Mouse (Mus musculus): ENCODE measurements at regions not wholly inside any gene's neighbourhood (a gene's known extent, or its start where the extent isn't known, plus 50 kb on each side); places are given as distances from the start of the nearest gene placed in this dataset.
A peak's percentile ranks its signal among the peaks of the same experiment; 100 is the strongest.

DNA sequence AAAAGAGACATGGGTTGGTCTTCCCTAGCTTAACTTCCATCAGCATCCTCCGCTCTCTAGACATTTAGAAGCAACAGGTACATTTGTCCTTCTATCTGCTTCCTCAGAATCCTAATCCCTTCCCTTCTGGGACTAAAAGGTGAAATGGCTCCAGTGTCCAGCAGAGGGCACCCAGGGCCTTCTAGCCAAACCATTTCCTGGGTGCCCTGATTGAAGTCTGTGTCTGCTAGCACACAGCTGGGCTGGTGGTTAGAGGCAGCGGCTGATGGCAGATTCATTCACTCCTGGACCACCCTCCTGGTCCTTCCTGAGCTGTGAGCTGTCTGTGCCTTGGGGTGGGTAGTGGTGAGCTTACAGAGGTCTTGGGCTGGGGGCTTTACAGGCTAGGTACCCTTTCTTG lies 76.5 kb upstream of the Col13a1 start:
- ATAC-seq (ENCODE audit: insufficient read depth, low read depth) (no peak), DNase-seq (ENCODE audit: low spot score) (peak; percentile 50)
- Histone ChIP-seq H3K4me3 (ENCODE audit: low read depth, low read length) (no peak overlapping the region), H3K9ac (replicated peaks; ENCODE audit: low read depth, low read length) (no peak overlapping the region), H3K4me2 (ENCODE audit: low read depth, low read length) (no peak overlapping the region), H3K4me1 (ENCODE audit: control insufficient read depth, insufficient read depth) (0 out of 2 replicates have a peak, but pooled peaks cover under 1% of the 10 kb centered on the region), H3K27ac (ENCODE audit: low read depth) (no peak overlapping the region), H3K27me3 (ENCODE audit: control insufficient read depth, insufficient read depth, low read length) (no peaks in the 10 kb centered on the region), H3K36me3 (replicated peaks; ENCODE audit: control insufficient read depth, insufficient read depth, low read length) (no peaks in the 10 kb centered on the region), H3K9me3 (replicated peaks; ENCODE audit: control insufficient read depth, low read length) (no peaks in the 10 kb centered on the region)
- WGBS: 40% methylated on average over 2 of the region's 2 CpGs
- TF ChIP-seq EP300 (IDR thresholded peaks at IDR 0.05; ENCODE audit: low read depth) (no peak), CTCF (IDR thresholded peaks at IDR 0.05; ENCODE audit: low read depth) (peak; percentile 78)

DNA sequence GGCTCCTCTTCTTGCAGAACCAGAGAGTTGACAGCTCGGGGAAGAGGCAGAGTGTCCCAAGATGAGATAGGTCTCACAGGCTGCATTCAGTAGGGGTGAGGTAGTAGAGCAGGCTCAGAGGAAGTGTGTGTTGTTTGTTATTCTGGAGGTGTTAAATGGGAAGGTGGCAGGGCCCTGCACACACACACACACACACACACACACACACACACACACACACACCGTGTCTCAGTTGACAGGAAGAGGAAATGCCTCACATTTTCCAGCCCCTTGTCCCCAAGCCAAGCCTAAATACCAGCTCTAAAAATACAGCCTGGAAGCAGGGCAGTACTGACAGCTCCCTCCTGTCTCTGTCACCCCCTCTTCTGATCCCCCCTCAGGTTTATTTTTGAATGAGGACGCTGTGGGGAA lies 70.9 kb upstream of the Col13a1 start:
- 0 out of 2 replicates have a peak, but pooled peaks cover 4% of the 10 kb centered on the region for H3K4me1 ChIP-seq (ENCODE audit: control insufficient read depth, insufficient read depth)
- no peaks in the 10 kb centered on the region for H3K27me3 ChIP-seq (ENCODE audit: control insufficient read depth, insufficient read depth, low read length)
- H3K4me2 ChIP-seq (ENCODE audit: low read depth, low read length): peak overlapping the region; percentile 1; the same call in 1 of the 2 replicates
- TF ChIP-seq EP300 (IDR thresholded peaks at IDR 0.05; ENCODE audit: low read depth): peak; percentile 72
- no peak for TF ChIP-seq CTCF (IDR thresholded peaks at IDR 0.05; ENCODE audit: low read depth)
- no peak overlapping the region for H3K9ac ChIP-seq (replicated peaks; ENCODE audit: low read depth, low read length)
- ATAC-seq (ENCODE audit: insufficient read depth, low read depth) (peak; percentile 90), DNase-seq (ENCODE audit: low spot score) (peak; percentile 80)
- H3K27ac ChIP-seq (ENCODE audit: low read depth): peak overlapping the region; percentile 74
- 3% methylated on average over 2 of the region's 3 CpGs for WGBS
- no peaks in the 10 kb centered on the region for H3K36me3 ChIP-seq (replicated peaks; ENCODE audit: control insufficient read depth, insufficient read depth, low read length)
- H3K9me3 ChIP-seq (replicated peaks; ENCODE audit: control insufficient read depth, low read length): no peaks in the 10 kb centered on the region
- no peak overlapping the region for H3K4me3 ChIP-seq (ENCODE audit: low read depth, low read length)

DNA sequence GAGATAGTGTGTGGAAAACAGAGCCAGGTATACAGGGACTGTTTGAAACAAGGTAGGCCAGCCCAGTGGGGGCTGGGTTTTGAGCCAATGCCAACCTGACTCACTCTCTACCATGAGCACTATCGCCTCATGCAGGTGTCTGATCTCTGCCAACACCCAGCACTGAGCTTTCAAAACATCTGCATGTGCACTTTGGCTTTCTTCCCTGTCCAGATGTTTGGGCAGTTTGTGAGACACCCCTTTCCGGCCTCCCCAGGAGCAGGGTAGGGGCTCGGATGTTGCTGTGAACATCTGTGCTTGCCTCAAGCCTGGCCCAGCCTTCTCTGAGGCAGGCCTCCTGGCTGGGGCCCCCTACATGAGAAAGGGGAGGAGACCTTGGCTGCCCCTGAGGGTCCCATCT lies 65.5 kb upstream of the Col13a1 start:
- no peak for ATAC-seq (ENCODE audit: insufficient read depth, low read depth)
- WGBS: 61% methylated on average over 3 of the region's 3 CpGs

DNA sequence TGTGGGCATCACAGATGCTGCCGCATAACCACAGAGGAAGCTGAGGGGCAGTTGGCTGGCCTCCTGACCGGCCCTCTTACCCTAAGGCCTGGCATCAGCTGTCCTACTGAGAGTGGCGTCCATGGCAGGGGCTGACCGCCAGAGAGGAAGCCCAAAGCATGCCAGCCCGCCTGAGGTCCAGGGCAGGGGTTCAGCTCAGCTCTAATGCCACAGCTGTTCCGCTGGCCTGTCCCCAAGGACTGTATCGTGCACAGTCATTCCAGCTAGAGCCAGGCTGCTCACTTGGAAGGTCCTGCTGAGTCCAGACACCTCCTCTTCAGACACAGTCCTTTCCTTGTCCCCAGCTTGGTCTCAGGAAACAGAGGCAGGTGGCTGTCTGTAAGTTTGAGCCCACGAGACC lies 61.0 kb upstream of the Col13a1 start:
- 93% methylated on average over 8 of the region's 8 CpGs for WGBS
- peaks cover 9% of the 10 kb centered on the region; the same call in 1 of the 2 replicates for H3K9me3 ChIP-seq (replicated peaks; ENCODE audit: control insufficient read depth, low read length)
- no peaks in the 10 kb centered on the region for H3K4me1 ChIP-seq (ENCODE audit: control insufficient read depth, insufficient read depth)
- no peak overlapping the region for H3K9ac ChIP-seq (replicated peaks; ENCODE audit: low read depth, low read length)
- TF ChIP-seq EP300 (IDR thresholded peaks at IDR 0.05; ENCODE audit: low read depth) (no peak), CTCF (IDR thresholded peaks at IDR 0.05; ENCODE audit: low read depth) (no peak)
- H3K27me3 ChIP-seq (ENCODE audit: control insufficient read depth, insufficient read depth, low read length): no peaks in the 10 kb centered on the region
- H3K4me3 ChIP-seq (ENCODE audit: low read depth, low read length): no peak overlapping the region
- no peak overlapping the region for H3K4me2 ChIP-seq (ENCODE audit: low read depth, low read length)
- no peak for ATAC-seq (ENCODE audit: insufficient read depth, low read depth)
- no peaks in the 10 kb centered on the region for H3K36me3 ChIP-seq (replicated peaks; ENCODE audit: control insufficient read depth, insufficient read depth, low read length)
- H3K27ac ChIP-seq (ENCODE audit: low read depth): no peak overlapping the region
- no peak for DNase-seq (ENCODE audit: low spot score)

More for the DNA sequence above, 65.5 kb upstream of the Col13a1 start:
- no peaks in the 10 kb centered on the region for H3K27me3 ChIP-seq (ENCODE audit: control insufficient read depth, insufficient read depth, low read length)
- peaks cover 9% of the 10 kb centered on the region; the same call in 1 of the 2 replicates for H3K9me3 ChIP-seq (replicated peaks; ENCODE audit: control insufficient read depth, low read length)
- H3K36me3 ChIP-seq (replicated peaks; ENCODE audit: control insufficient read depth, insufficient read depth, low read length): no peaks in the 10 kb centered on the region
- H3K4me3 ChIP-seq (ENCODE audit: low read depth, low read length): no peak overlapping the region
- no peak for TF ChIP-seq CTCF (IDR thresholded peaks at IDR 0.05; ENCODE audit: low read depth)
- no peak for TF ChIP-seq EP300 (IDR thresholded peaks at IDR 0.05; ENCODE audit: low read depth)
- no peak overlapping the region for H3K4me2 ChIP-seq (ENCODE audit: low read depth, low read length)
- no peaks in the 10 kb centered on the region for H3K4me1 ChIP-seq (ENCODE audit: control insufficient read depth, insufficient read depth)
- no peak overlapping the region for H3K27ac ChIP-seq (ENCODE audit: low read depth)
- no peak overlapping the region for H3K9ac ChIP-seq (replicated peaks; ENCODE audit: low read depth, low read length)
- no peak for DNase-seq (ENCODE audit: low spot score)

DNA sequence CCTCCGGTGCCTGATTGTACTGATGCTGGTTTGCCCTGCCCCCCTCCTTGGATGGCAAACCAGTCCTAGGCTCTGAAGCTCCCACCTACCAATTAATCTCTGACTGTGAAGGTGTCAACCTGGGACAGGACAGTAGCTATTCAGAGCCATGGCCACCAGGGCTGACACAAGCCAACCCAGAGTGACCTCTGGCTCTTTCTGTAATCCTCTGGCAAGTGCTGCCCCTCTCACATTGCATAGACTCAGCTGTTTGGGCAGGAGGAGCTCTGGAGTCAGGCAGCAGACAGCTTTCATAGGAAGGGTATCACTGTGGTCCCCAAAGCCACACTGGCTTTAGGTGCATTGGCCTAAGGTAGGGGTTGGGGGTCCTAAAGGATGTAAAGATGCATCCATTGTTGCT lies 59.7 kb upstream of the Col13a1 start:
- no peaks in the 10 kb centered on the region for H3K36me3 ChIP-seq (replicated peaks; ENCODE audit: control insufficient read depth, insufficient read depth, low read length)
- no peak overlapping the region for H3K27ac ChIP-seq (ENCODE audit: low read depth)
- no peak for DNase-seq (ENCODE audit: low spot score)
- no peak overlapping the region for H3K4me2 ChIP-seq (ENCODE audit: low read depth, low read length)
- H3K9me3 ChIP-seq (replicated peaks; ENCODE audit: control insufficient read depth, low read length): peaks cover 9% of the 10 kb centered on the region; the same call in 1 of the 2 replicates
- H3K27me3 ChIP-seq (ENCODE audit: control insufficient read depth, insufficient read depth, low read length): no peaks in the 10 kb centered on the region
- WGBS: 86% methylated on average over 1 of the region's 1 CpGs
- H3K9ac ChIP-seq (replicated peaks; ENCODE audit: low read depth, low read length): no peak overlapping the region
- no peak for ATAC-seq (ENCODE audit: insufficient read depth, low read depth)
- TF ChIP-seq EP300 (IDR thresholded peaks at IDR 0.05; ENCODE audit: low read depth): no peak
- no peak for TF ChIP-seq CTCF (IDR thresholded peaks at IDR 0.05; ENCODE audit: low read depth)
- no peaks in the 10 kb centered on the region for H3K4me1 ChIP-seq (ENCODE audit: control insufficient read depth, insufficient read depth)
- no peak overlapping the region for H3K4me3 ChIP-seq (ENCODE audit: low read depth, low read length)

Measured in heart, postnatal 0 days (tissue).